In the genomic region with DNA sequence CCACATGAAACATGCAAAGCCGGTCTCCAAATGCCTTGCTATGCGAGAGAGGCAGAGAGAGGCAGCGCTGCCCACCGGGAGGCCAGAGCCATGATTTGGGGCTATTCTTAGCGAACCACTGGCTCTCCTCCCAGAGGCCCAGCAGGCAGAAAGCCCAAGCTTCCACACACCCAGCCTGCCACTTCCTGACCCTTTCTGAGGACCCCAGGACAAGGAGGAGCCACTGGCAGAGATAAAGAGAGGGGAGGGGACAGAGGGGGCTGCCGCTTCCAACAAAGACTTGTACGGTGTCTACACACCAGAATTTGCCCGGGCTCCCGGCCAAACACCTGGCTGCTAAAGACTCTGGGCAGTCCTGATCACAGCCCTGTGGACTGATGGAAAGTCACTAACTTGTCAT, we compare ENCODE assay signal across 8 mouse cellular contexts. TPM values are rescaled to one million over a fixed set of nuclear protein-coding genes. Genes with fewer than 3 reads are reported as not detected.
A peak's percentile ranks its signal among the peaks of the same experiment; 100 is the strongest.
DNase-seq lines count a peak whose midpoint lies in the region; ATAC-seq and TF ChIP-seq lines count a peak whose summit lies in the region.

No protein-coding gene starts in this region.

- no peak for DNase-seq in left cerebral cortex, adult 2 months (ENCODE audit: extremely low spot score in 1 of 2, low spot score in 2 of 2)
- no peak for DNase-seq in left cerebral cortex, postnatal 36 days (ENCODE audit: low spot score in 2 of 2)
- peak; percentile 41 to 56 for DNase-seq in gastrocnemius, adult 8-10 months (ENCODE audit: low spot score in 2 of 2)
- no peak for DNase-seq in intestine, embryonic 14.5 days (ENCODE audit: low spot score)
- DNase-seq in lung, postnatal 0 days (ENCODE audit: low spot score) = peak; percentile 55
- no peak for DNase-seq in urinary bladder, adult 18-20 months (ENCODE audit: low spot score in 2 of 2)
- no peak for DNase-seq in ovary, postnatal 10 days (ENCODE audit: low spot score)

- intact Hi-C loops in left cerebral cortex, adult 2 months (cut with DNase I) = no loop called here
- intact Hi-C loops in left cerebral cortex, postnatal 36 days (cut with DNase I) = no loop called here

- TF ChIP-seq EP300 in lung, postnatal 0 days (IDR thresholded peaks at IDR 0.05) = no peak

- H3K36me3 ChIP-seq in intestine, embryonic 14.5 days (ENCODE audit: control insufficient read depth, insufficient read depth, low read length) = no peaks in the 10 kb centered on the region
- no peaks in the 10 kb centered on the region for H3K36me3 ChIP-seq in lung, postnatal 0 days (ENCODE audit: insufficient read depth, low read length)

- no peak overlapping the region for H3K9ac ChIP-seq in intestine, embryonic 14.5 days (ENCODE audit: low read length)
- H3K9ac ChIP-seq in lung, postnatal 0 days (replicated peaks; ENCODE audit: low read depth) = no peak overlapping the region

- no peaks in the 10 kb centered on the region for H3K27me3 ChIP-seq in intestine, embryonic 14.5 days (replicated peaks; ENCODE audit: control insufficient read depth, insufficient read depth, low read length)
- H3K27me3 ChIP-seq in lung, postnatal 0 days (replicated peaks; ENCODE audit: insufficient read depth, low read length) = no peaks in the 10 kb centered on the region

- peak overlapping the region; percentile 24; the same call in 1 of the 2 replicates for H3K4me2 ChIP-seq in intestine, embryonic 14.5 days (ENCODE audit: low read length)
- H3K4me2 ChIP-seq in lung, postnatal 0 days (replicated peaks; ENCODE audit: low read depth, low read length) = peak overlapping the region; percentile 89

- H3K4me1 ChIP-seq in intestine, embryonic 14.5 days (replicated peaks; ENCODE audit: control insufficient read depth, insufficient read depth, low read length) = peaks cover 39% of the 10 kb centered on the region
- H3K4me1 ChIP-seq in lung, postnatal 0 days (ENCODE audit: insufficient read depth, low read depth, low read length) = peaks cover 30% of the 10 kb centered on the region

- peak overlapping the region; percentile 30 for H3K27ac ChIP-seq in left cerebral cortex, adult 2 months
- H3K27ac ChIP-seq in intestine, embryonic 14.5 days (ENCODE audit: low read depth) = 0 out of 2 replicates have a peak overlapping the region, but pooled peaks have one; percentile 13
- 0 out of 2 replicates have a peak overlapping the region, but pooled peaks have one; percentile 38 for H3K27ac ChIP-seq in lung, postnatal 0 days (ENCODE audit: low read length)

- ATAC-seq in intestine, embryonic 14.5 days (replicated peaks; ENCODE audit: low FRiP score, low TSS enrichment, low read depth) = no peak
- ATAC-seq in lung, postnatal 0 days = peak; percentile 13; the same call in 1 of the 2 replicates
- ATAC-seq in megakaryocyte progenitor cell, adult 5-6 weeks (replicated peaks; ENCODE audit: poor library complexity) = no peak

- H3K9me3 ChIP-seq in intestine, embryonic 14.5 days (ENCODE audit: control insufficient read depth, low read length) = no peaks in the 10 kb centered on the region
- H3K9me3 ChIP-seq in lung, postnatal 0 days (ENCODE audit: low read length) = no peaks in the 10 kb centered on the region

- 24% methylated on average over 9 of the region's 9 CpGs for WGBS in intestine, embryonic 14.5 days
- 12% methylated on average over 9 of the region's 9 CpGs for whole genome bisulfite sequencing in lung, postnatal 0 days

- no peak for TF ChIP-seq CTCF in left cerebral cortex, adult 2 months (IDR thresholded peaks at IDR 0.05)
- TF ChIP-seq CTCF in lung, postnatal 0 days (IDR thresholded peaks at IDR 0.05) = no peak; the same call in 1 of the 2 replicates

- no peak overlapping the region for H3K4me3 ChIP-seq in left cerebral cortex, adult 2 months
- no peak overlapping the region for H3K4me3 ChIP-seq in intestine, embryonic 14.5 days (ENCODE audit: low read depth, low read length)
- 0 out of 2 replicates have a peak overlapping the region, but pooled peaks have one; percentile 0 for H3K4me3 ChIP-seq in lung, postnatal 0 days (ENCODE audit: low read depth, low read length)

RNA-seq across cellular contexts. Expression of a gene that starts 3.1 kb away (rescaled TPM):
- total RNA-seq in left cerebral cortex, adult 2 months (2021) = 1 to 10 TPM; 8.1 to 8.3 TPM
- total RNA-seq in left cerebral cortex, postnatal 36 days (2021) = 1 to 10 TPM; 7.5 to 9.5 TPM
- total RNA-seq in gastrocnemius, adult 8-10 months (2022) = 1 to 10 TPM; 2.7 to 5.7 (median 4.5) TPM
- polyA plus RNA-seq in intestine, embryonic 14.5 days (2014; fragmentation: Nextera tagmentation; extraction: Ambion mirVana) = 18.3 and 19.6 TPM in 2 replicates
- polyA plus RNA-seq in lung, postnatal 0 days (2015; fragmentation: Nextera tagmentation; extraction: Ambion mirVana) = 30.4 and 36.0 TPM in 2 replicates
- not detected in 2 replicates for total RNA-seq in megakaryocyte progenitor cell, adult 5-6 weeks (2015)
- total RNA-seq in megakaryocyte progenitor cell, adult 5-6 weeks (2017) = not detected in 2 replicates

RNA-seq across cellular contexts. Expression of a gene that starts 37.6 kb away (rescaled TPM):
- total RNA-seq in left cerebral cortex, adult 2 months (2021) = not detected
- under 1 TPM; 0.32 to 0.35 TPM for total RNA-seq in left cerebral cortex, postnatal 36 days (2021)
- under 1 TPM in 3 of 4 experiments, not detected in 1; 0.12 to 0.24 (median 0.13) TPM for total RNA-seq in gastrocnemius, adult 8-10 months (2022)
- 0.50 and 0.54 TPM in 2 replicates for polyA plus RNA-seq in intestine, embryonic 14.5 days (2014; fragmentation: Nextera tagmentation; extraction: Ambion mirVana)
- 0.37 TPM in 2 replicates for polyA plus RNA-seq in lung, postnatal 0 days (2015; fragmentation: Nextera tagmentation; extraction: Ambion mirVana)
- not detected in 2 replicates for total RNA-seq in megakaryocyte progenitor cell, adult 5-6 weeks (2015)
- total RNA-seq in megakaryocyte progenitor cell, adult 5-6 weeks (2017) = not detected in 2 replicates

Comparison
In these comparisons a context has a peak if more than half of its experiments do, and no peak if none do; other contexts are left out.
1. DNase-seq: peak in gastrocnemius, adult 8-10 months (2 of 2) and lung, postnatal 0 days (single experiment); none in left cerebral cortex, adult 2 months (0 of 2), left cerebral cortex, postnatal 36 days (0 of 2), intestine, embryonic 14.5 days (single experiment), urinary bladder, adult 18-20 months (0 of 2) and ovary, postnatal 10 days (single experiment).
2. Peak in every context shown above with its lines, with median percentiles within 50 percentile points of each other: H3K27ac ChIP-seq.